19 mouse cellular contexts compared by ENCODE assay signal in the genomic region with DNA sequence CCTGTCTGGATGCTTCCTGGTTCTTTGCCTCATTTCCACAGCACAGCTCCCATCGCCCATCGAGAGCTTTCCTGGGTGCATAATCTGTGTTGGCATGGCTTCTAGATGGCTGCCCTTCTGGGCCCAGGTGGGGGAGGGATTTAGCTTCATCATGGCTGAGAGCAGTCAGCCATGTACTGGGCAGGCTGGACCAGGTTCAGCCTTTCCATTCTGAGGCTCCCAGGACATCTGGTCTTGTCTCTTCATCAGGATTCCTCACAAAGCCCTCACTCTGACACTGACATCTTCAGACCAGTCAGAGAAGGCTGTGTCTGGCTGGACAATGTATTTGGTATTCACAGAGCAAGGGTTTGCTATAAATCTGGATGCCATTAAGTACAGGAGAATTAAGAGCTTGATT. TPM values are rescaled to one million over a fixed set of nuclear protein-coding genes. Genes with fewer than 3 reads are reported as not detected.
A peak's percentile ranks its signal among the peaks of the same experiment; 100 is the strongest.
DNase-seq lines count a peak whose midpoint lies in the region; ATAC-seq lines count a peak whose summit lies in the region.
"Had no signal": no experiment of that assay in that cellular context is flagged by ENCODE, and none has a peak within 500 bp of the region (broad histone marks: within the 10 kb centered on the region; RNA-seq: fewer than 3 reads in every experiment).

No protein-coding gene starts in this region.

- H3K4me2 ChIP-seq in limb, embryonic 15.5 days, result no peak overlapping the region
- H3K4me2 ChIP-seq in liver, embryonic 12.5 days, result no peak overlapping the region
- H3K4me2 ChIP-seq: embryonic facial prominence, embryonic 12.5 days; forebrain, embryonic 12.5 days; heart, embryonic 12.5 days; hindbrain, embryonic 15.5 days had no signal

- no peak for ATAC-seq in limb, embryonic 15.5 days (ENCODE audit: insufficient number of reproducible peaks, low FRiP score, low TSS enrichment, low read depth)
- ATAC-seq in liver, embryonic 12.5 days, result no peak
- ATAC-seq: forebrain, embryonic 16.5 days had no signal

- H3K36me3 ChIP-seq in limb, embryonic 15.5 days, result no peaks in the 10 kb centered on the region
- no peaks in the 10 kb centered on the region for H3K36me3 ChIP-seq in limb, embryonic 10.5 days
- H3K36me3 ChIP-seq in liver, embryonic 12.5 days, result no peaks in the 10 kb centered on the region
- H3K36me3 ChIP-seq: embryonic facial prominence, embryonic 12.5 days; forebrain, embryonic 12.5 days; heart, embryonic 12.5 days; hindbrain, embryonic 10.5 days; hindbrain, embryonic 15.5 days had no signal

- no peaks in the 10 kb centered on the region for H3K9me3 ChIP-seq in limb, embryonic 15.5 days
- no peaks in the 10 kb centered on the region for H3K9me3 ChIP-seq in limb, embryonic 10.5 days (replicated peaks)
- 0 out of 2 replicates have a peak, but pooled peaks cover 3% of the 10 kb centered on the region for H3K9me3 ChIP-seq in liver, embryonic 12.5 days (replicated peaks)
- H3K9me3 ChIP-seq: embryonic facial prominence, embryonic 12.5 days; forebrain, embryonic 12.5 days; heart, embryonic 12.5 days; hindbrain, embryonic 15.5 days had no signal

- no peaks in the 10 kb centered on the region for H3K27me3 ChIP-seq in limb, embryonic 15.5 days
- no peaks in the 10 kb centered on the region for H3K27me3 ChIP-seq in limb, embryonic 10.5 days (ENCODE audit: low read depth, poor library complexity, severe bottlenecking)
- H3K27me3 ChIP-seq in liver, embryonic 12.5 days (replicated peaks), result peaks cover 10% of the 10 kb centered on the region; the same call in 1 of the 2 replicates
- H3K27me3 ChIP-seq: embryonic facial prominence, embryonic 12.5 days; forebrain, embryonic 12.5 days; hindbrain, embryonic 15.5 days had no signal

- H3K27ac ChIP-seq in limb, embryonic 15.5 days, result peak overlapping the region; percentile 13; the same call in 1 of the 2 replicates
- no peak overlapping the region for H3K27ac ChIP-seq in limb, embryonic 10.5 days
- no peak overlapping the region for H3K27ac ChIP-seq in liver, embryonic 12.5 days
- H3K27ac ChIP-seq: embryonic facial prominence, embryonic 12.5 days; forebrain, embryonic 12.5 days; hindbrain, embryonic 10.5 days; hindbrain, embryonic 15.5 days had no signal

- H3K4me1 ChIP-seq in limb, embryonic 15.5 days, result peaks cover 37% of the 10 kb centered on the region
- H3K4me1 ChIP-seq in limb, embryonic 10.5 days, result peaks cover 22% of the 10 kb centered on the region
- H3K4me1 ChIP-seq in liver, embryonic 12.5 days, result no peaks in the 10 kb centered on the region
- H3K4me1 ChIP-seq: forebrain, embryonic 12.5 days; hindbrain, embryonic 15.5 days had no signal

- DNase-seq in cerebellum, postnatal 14 days, result peak; percentile 56 to 65
- DNase-seq in cerebellum, adult 9-10 months, result no peak
- DNase-seq in limb, embryonic 10.5 days (ENCODE audit: low spot score), result no peak
- DNase-seq in ovary, postnatal 36 days (ENCODE audit: low spot score), result peak; percentile 1
- no peak for DNase-seq in ovary, adult 18-20 months (ENCODE audit: low spot score)
- DNase-seq: adrenal gland, postnatal 10 days; cerebellum, adult 11 months; cerebellum, adult 8-10 months; embryo, embryonic 11 days; gastrocnemius, postnatal 25 days had no signal

- no peak overlapping the region for H3K4me3 ChIP-seq in limb, embryonic 15.5 days
- no peak overlapping the region for H3K4me3 ChIP-seq in limb, embryonic 10.5 days
- no peak overlapping the region for H3K4me3 ChIP-seq in liver, embryonic 12.5 days
- H3K4me3 ChIP-seq: embryonic facial prominence, embryonic 12.5 days; forebrain, embryonic 12.5 days; heart, embryonic 12.5 days; hindbrain, embryonic 10.5 days; hindbrain, embryonic 15.5 days had no signal

- H3K9ac ChIP-seq in limb, embryonic 15.5 days, result no peak overlapping the region
- H3K9ac ChIP-seq in liver, embryonic 12.5 days, result no peak overlapping the region
- H3K9ac ChIP-seq: embryonic facial prominence, embryonic 12.5 days; forebrain, embryonic 12.5 days; heart, embryonic 12.5 days; hindbrain, embryonic 15.5 days had no signal

- 71% methylated on average over 2 of the region's 2 CpGs for WGBS in limb, embryonic 15.5 days
- WGBS in limb, embryonic 10.5 days, result 89% methylated on average over 2 of the region's 2 CpGs
- 70% methylated on average over 2 of the region's 2 CpGs for WGBS in liver, embryonic 12.5 days (ENCODE audit: insufficient replicate concordance)

RNA-seq across cellular contexts. Expression of a gene that starts 11.4 kb away (rescaled TPM):
- polyA plus RNA-seq in limb, embryonic 15.5 days (2015; fragmentation: Nextera tagmentation; extraction: Ambion mirVana), result 0.44 and 0.97 TPM in 2 replicates
- polyA plus RNA-seq in limb, embryonic 10.5 days (2016; fragmentation: Nextera tagmentation; extraction: Ambion mirVana), result 0.18 and 0.33 TPM in 2 replicates
- polyA plus RNA-seq in liver, embryonic 12.5 days (2016; fragmentation: Nextera tagmentation; extraction: Ambion mirVana), result 0.08 and 0.13 TPM in 2 replicates
- polyA plus RNA-seq: C2C12 had no signal

Comparison
In these comparisons a context has a peak if more than half of its experiments do, and no peak if none do; other contexts are left out.
1. DNase-seq: peak in cerebellum, postnatal 14 days (2 of 2) and ovary, postnatal 36 days (single experiment); none in cerebellum, adult 9-10 months (single experiment), limb, embryonic 10.5 days (single experiment) and ovary, adult 18-20 months (single experiment).